Mouse (Mus musculus): ENCODE data around the gene Osbpl3. TPM values are rescaled to one million over a fixed set of nuclear protein-coding genes. Genes with fewer than 3 reads are reported as not detected.

The Osbpl3 gene
- polyA plus RNA-seq, 1 experiment from 2014 or later: 9.7 TPM

DNA sequence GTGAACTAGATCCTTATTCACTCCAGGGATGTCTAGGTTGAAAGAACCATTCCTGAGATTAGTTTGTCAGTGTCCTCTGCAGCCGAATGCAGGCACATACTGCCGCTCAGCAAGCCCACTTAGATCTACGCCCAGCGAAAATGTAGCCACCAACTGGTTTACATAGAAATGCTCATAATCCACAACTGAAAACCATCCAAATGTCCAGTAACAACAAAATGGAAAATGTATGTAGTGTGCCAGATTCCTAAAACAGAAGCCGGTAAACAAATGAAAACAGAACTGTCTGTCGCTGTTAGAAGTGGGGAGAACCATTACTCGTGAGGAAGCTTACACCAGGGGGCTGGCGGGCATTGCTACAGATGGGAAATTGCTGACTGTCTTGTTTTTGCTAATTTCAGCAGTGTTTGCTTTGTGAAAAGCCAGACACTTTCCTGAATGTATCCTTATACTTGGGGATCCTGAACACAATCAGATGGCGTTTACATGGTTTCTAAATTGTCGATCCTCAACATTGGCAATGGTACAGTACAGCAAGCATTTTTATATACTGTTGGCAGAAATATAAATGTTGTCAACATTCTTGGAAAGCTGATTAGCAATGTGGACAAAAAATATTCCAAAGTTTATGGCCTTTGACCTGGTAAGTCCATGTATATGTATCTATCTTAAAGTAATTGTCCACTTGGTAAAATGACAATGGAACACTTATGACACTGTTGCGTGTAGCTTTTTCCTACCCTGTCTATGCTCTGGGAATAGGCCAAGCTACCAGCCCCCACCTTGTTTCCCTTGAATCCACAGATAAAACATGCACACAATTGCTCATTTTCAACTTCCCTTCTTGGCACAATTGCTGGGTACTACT is 30.3 kb upstream of the Osbpl3 start:
- no peaks in the 10 kb centered on the region for H3K27me3 ChIP-seq (replicated peaks; ENCODE audit: control insufficient read depth, insufficient read depth, low read length)
- ATAC-seq (ENCODE audit: low read depth) (no peak), DNase-seq (ENCODE audit: low spot score) (no peak)
- H3K4me1 ChIP-seq (ENCODE audit: control insufficient read depth, insufficient read depth, low read length): no peaks in the 10 kb centered on the region
- H3K27ac ChIP-seq (replicated peaks; ENCODE audit: low read depth, low read length): no peak overlapping the region
- H3K9ac ChIP-seq (ENCODE audit: low read depth, low read length): no peak overlapping the region
- no peaks in the 10 kb centered on the region for H3K36me3 ChIP-seq (ENCODE audit: control insufficient read depth, insufficient read depth, low read length)
- H3K4me2 ChIP-seq (ENCODE audit: low read depth, low read length): no peak overlapping the region
- 84% methylated on average over 11 of the region's 11 CpGs for WGBS
- H3K4me3 ChIP-seq (ENCODE audit: low read depth, low read length): no peak overlapping the region
- no peaks in the 10 kb centered on the region for H3K9me3 ChIP-seq (ENCODE audit: control insufficient read depth, low read length)

DNA sequence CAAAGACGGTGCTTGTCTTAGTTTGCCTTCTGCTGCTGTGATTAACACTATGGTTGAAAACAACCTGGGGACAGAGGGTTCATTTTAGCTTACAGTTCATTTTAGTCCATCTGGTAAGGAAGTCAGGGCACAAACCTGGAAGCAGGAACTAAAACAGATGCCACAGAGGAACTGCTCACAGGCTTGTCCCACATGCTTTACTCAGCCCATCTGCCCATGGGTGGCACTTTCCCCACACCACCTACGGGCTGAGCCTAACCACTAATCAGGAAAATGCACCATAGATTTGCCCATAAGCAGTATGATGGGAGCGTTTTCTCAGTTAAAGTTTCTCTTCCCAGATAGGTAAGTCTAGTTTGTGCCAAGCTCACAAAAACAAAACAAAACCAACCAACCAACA is 27.4 kb upstream of the Osbpl3 start:
- no peak for ATAC-seq (ENCODE audit: low read depth)
- H3K27ac ChIP-seq (replicated peaks; ENCODE audit: low read depth, low read length): no peak overlapping the region
- no peaks in the 10 kb centered on the region for H3K9me3 ChIP-seq (ENCODE audit: control insufficient read depth, low read length)
- no peak for DNase-seq (ENCODE audit: low spot score)
- 78% methylated on average over 3 of the region's 3 CpGs for WGBS
- no peak overlapping the region for H3K4me2 ChIP-seq (ENCODE audit: low read depth, low read length)
- H3K4me3 ChIP-seq (ENCODE audit: low read depth, low read length): no peak overlapping the region
- H3K4me1 ChIP-seq (ENCODE audit: control insufficient read depth, insufficient read depth, low read length): no peaks in the 10 kb centered on the region
- no peak overlapping the region for H3K9ac ChIP-seq (ENCODE audit: low read depth, low read length)
- no peaks in the 10 kb centered on the region for H3K36me3 ChIP-seq (ENCODE audit: control insufficient read depth, insufficient read depth, low read length)
- no peaks in the 10 kb centered on the region for H3K27me3 ChIP-seq (replicated peaks; ENCODE audit: control insufficient read depth, insufficient read depth, low read length)

DNA sequence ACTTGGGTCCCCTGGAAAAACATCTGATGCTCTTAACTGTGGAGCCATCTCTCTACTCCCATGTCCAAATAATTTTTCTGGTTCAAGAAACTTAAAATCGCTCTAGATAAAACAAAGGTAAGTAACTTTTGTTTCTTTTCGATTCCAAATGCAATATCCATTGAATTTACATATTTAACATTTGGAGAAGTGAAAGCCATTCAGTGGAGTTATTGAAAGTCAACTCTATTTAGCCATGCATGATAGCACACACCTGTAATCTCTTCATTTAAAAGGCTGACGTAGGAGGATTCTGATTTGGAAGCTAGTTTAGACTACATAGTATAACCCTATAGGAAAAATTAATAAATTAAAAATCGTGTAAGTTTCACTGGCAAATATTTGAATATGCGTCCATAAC is 25.5 kb upstream of the Osbpl3 start:
- H3K9ac ChIP-seq (ENCODE audit: low read depth, low read length): no peak overlapping the region
- no peak for ATAC-seq (ENCODE audit: low read depth)
- no peaks in the 10 kb centered on the region for H3K27me3 ChIP-seq (replicated peaks; ENCODE audit: control insufficient read depth, insufficient read depth, low read length)
- no peaks in the 10 kb centered on the region for H3K9me3 ChIP-seq (ENCODE audit: control insufficient read depth, low read length)
- H3K4me1 ChIP-seq (ENCODE audit: control insufficient read depth, insufficient read depth, low read length): no peaks in the 10 kb centered on the region
- 87% methylated on average over 5 of the region's 5 CpGs for WGBS
- no peak for DNase-seq (ENCODE audit: low spot score)
- no peak overlapping the region for H3K4me3 ChIP-seq (ENCODE audit: low read depth, low read length)
- no peaks in the 10 kb centered on the region for H3K36me3 ChIP-seq (ENCODE audit: control insufficient read depth, insufficient read depth, low read length)
- no peak overlapping the region for H3K27ac ChIP-seq (replicated peaks; ENCODE audit: low read depth, low read length)
- H3K4me2 ChIP-seq (ENCODE audit: low read depth, low read length): no peak overlapping the region

DNA sequence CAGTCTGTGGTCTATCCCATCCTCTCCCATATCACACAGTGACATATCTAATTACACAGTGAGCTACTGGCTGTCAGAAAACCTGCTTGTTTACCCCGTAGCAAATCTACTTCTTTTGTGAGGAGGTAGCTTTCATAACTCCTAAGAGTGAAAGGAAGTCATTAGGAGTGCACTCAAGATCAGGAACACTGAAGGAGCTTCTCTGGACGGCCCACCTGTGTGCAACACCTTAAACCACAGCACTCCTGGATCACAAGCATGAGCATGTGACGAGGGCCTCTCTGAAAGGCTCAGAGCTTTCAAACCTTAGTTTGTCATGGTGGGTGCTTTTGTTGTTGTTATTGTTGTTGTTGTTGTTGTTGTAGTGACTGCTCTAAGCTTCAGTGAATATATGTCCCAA is 10.4 kb upstream of the Osbpl3 start:
- H3K4me3 ChIP-seq (ENCODE audit: low read depth, low read length): no peak overlapping the region
- H3K9me3 ChIP-seq (ENCODE audit: control insufficient read depth, low read length): no peaks in the 10 kb centered on the region
- H3K27me3 ChIP-seq (replicated peaks; ENCODE audit: control insufficient read depth, insufficient read depth, low read length): no peaks in the 10 kb centered on the region
- no peak overlapping the region for H3K27ac ChIP-seq (replicated peaks; ENCODE audit: low read depth, low read length)
- no peak for ATAC-seq (ENCODE audit: low read depth)
- H3K36me3 ChIP-seq (ENCODE audit: control insufficient read depth, insufficient read depth, low read length): no peaks in the 10 kb centered on the region
- WGBS: 62% methylated on average over 3 of the region's 3 CpGs
- no peak overlapping the region for H3K9ac ChIP-seq (ENCODE audit: low read depth, low read length)
- no peak overlapping the region for H3K4me2 ChIP-seq (ENCODE audit: low read depth, low read length)
- H3K4me1 ChIP-seq (ENCODE audit: control insufficient read depth, insufficient read depth, low read length): no peaks in the 10 kb centered on the region
- no peak for DNase-seq (ENCODE audit: low spot score)

DNA sequence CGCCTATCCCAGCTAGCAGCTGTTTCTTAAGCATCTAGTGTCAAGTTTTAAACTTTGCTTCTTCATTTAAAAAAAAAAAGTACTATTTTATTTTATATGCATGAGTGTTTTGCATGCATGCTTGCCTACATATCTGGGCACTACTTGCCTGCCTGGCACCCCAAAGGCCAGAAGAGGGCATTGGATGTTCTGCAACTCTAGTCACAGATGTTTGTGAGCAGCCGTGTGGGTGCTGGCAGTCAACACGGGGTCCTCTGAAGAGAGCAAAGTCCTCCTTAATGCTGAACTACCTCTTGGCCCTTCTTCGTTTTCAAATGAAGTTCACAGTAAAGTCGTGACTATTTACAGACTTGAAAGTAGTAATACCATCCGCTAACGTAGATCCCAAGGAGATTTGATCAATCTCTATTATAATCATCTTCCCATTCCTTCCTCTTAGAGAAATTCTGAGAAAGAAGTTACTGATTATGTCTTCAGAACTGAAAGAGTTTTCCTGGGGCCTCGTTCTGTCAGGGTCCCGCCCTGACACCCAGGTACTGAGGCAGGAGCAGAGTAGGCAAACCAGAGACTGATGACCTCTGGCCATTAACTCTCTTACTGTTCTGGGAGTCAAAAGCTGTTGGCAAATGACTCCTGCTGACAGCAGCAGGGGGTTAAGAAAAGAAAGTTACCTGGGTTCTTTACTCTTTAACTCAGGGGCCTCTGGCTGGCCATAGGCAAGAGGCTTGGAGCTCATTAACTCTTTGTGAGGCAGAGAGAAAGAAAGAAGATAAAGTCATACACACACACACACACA is 8.9 kb upstream of the Osbpl3 start:
- H3K27ac ChIP-seq (replicated peaks; ENCODE audit: low read depth, low read length): no peak overlapping the region
- H3K9me3 ChIP-seq (ENCODE audit: control insufficient read depth, low read length): no peaks in the 10 kb centered on the region
- H3K9ac ChIP-seq (ENCODE audit: low read depth, low read length): no peak overlapping the region
- H3K4me3 ChIP-seq (ENCODE audit: low read depth, low read length): no peak overlapping the region
- no peaks in the 10 kb centered on the region for H3K4me1 ChIP-seq (ENCODE audit: control insufficient read depth, insufficient read depth, low read length)
- H3K27me3 ChIP-seq (replicated peaks; ENCODE audit: control insufficient read depth, insufficient read depth, low read length): no peaks in the 10 kb centered on the region
- 78% methylated on average over 9 of the region's 9 CpGs for WGBS
- no peak for DNase-seq (ENCODE audit: low spot score)
- no peak overlapping the region for H3K4me2 ChIP-seq (ENCODE audit: low read depth, low read length)
- no peaks in the 10 kb centered on the region for H3K36me3 ChIP-seq (ENCODE audit: control insufficient read depth, insufficient read depth, low read length)
- ATAC-seq (ENCODE audit: low read depth): no peak

DNA sequence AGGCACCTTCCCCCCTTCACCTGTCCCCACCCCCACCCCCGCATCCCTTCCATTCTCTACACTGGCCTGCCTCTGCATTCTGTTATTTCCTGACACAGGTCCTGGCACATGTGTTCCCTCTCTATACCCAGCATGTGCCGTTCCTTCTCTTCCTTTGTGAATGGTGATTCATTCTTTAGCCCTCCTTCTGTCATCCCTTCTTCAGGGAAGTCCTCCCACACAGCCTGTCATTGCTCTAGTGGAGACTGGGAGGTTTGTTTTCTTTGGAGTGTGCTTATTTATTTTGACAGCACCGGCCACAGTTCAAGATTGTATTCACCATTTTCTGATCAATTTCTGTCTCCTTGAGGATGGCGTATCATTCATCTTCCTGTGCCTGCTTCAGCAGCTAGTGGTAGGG is 6.0 kb upstream of the Osbpl3 start:
- Histone ChIP-seq H3K4me2 (ENCODE audit: low read depth, low read length) (no peak overlapping the region), H3K36me3 (ENCODE audit: control insufficient read depth, insufficient read depth, low read length) (no peaks in the 10 kb centered on the region), H3K4me3 (ENCODE audit: low read depth, low read length) (no peak overlapping the region), H3K27ac (replicated peaks; ENCODE audit: low read depth, low read length) (no peak overlapping the region), H3K27me3 (replicated peaks; ENCODE audit: control insufficient read depth, insufficient read depth, low read length) (no peaks in the 10 kb centered on the region), H3K9ac (ENCODE audit: low read depth, low read length) (no peak overlapping the region), H3K4me1 (ENCODE audit: control insufficient read depth, insufficient read depth, low read length) (no peaks in the 10 kb centered on the region), H3K9me3 (ENCODE audit: control insufficient read depth, low read length) (no peaks in the 10 kb centered on the region)
- DNase-seq (ENCODE audit: low spot score): no peak
- WGBS: 79% methylated on average over 4 of the region's 4 CpGs
- no peak for ATAC-seq (ENCODE audit: low read depth)

DNA sequence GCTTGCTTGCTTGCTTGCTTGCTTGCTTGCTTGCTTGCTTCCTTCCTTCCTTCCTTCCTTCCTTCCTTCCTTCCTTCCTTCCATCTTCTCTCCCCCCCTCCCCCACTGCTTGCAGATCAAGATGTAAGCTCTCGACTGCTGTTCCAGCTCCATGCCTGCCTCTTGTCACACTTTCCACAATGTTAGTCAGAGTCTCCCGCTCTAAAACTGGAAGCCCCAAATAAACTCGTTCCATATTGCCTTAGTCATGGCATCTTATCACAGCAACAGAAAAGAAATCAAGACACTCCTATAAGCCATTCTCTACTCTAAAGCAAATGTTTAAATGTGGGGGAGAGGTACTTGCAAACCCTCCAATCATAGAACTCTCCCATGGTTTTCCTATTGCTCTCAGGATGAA is 5.6 kb upstream of the Osbpl3 start:
- Histone ChIP-seq H3K9ac (ENCODE audit: low read depth, low read length) (no peak overlapping the region), H3K36me3 (ENCODE audit: control insufficient read depth, insufficient read depth, low read length) (no peaks in the 10 kb centered on the region), H3K4me2 (ENCODE audit: low read depth, low read length) (no peak overlapping the region), H3K4me1 (ENCODE audit: control insufficient read depth, insufficient read depth, low read length) (no peaks in the 10 kb centered on the region), H3K27me3 (replicated peaks; ENCODE audit: control insufficient read depth, insufficient read depth, low read length) (no peaks in the 10 kb centered on the region), H3K9me3 (ENCODE audit: control insufficient read depth, low read length) (no peaks in the 10 kb centered on the region), H3K27ac (replicated peaks; ENCODE audit: low read depth, low read length) (no peak overlapping the region), H3K4me3 (ENCODE audit: low read depth, low read length) (no peak overlapping the region)
- DNase-seq (ENCODE audit: low spot score): no peak
- 78% methylated on average over 3 of the region's 3 CpGs for WGBS
- ATAC-seq (ENCODE audit: low read depth): no peak

DNA sequence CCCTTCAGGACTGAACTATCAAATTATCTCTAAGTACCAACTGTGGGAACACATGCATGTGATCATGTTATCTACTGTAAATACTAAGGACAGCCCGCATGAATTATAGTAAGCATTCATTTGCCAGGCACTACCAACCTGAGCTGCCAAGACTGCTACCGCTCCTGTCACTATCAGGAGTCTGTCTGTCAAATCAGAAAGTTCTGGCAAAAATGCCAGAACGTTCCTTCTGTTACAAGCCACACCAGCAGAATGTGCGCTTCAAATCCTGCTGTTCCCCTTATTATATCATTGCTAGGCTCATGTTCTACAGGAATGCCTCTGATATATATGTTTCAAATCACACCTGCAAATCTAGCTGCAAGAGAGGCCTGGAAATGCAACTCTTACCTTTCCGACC is 4.6 kb upstream of the Osbpl3 start:
- Histone ChIP-seq H3K4me1 (ENCODE audit: control insufficient read depth, insufficient read depth, low read length) (no peaks in the 10 kb centered on the region), H3K27ac (replicated peaks; ENCODE audit: low read depth, low read length) (no peak overlapping the region), H3K36me3 (ENCODE audit: control insufficient read depth, insufficient read depth, low read length) (no peaks in the 10 kb centered on the region), H3K9ac (ENCODE audit: low read depth, low read length) (no peak overlapping the region), H3K4me2 (ENCODE audit: low read depth, low read length) (no peak overlapping the region), H3K9me3 (ENCODE audit: control insufficient read depth, low read length) (no peaks in the 10 kb centered on the region), H3K27me3 (replicated peaks; ENCODE audit: control insufficient read depth, insufficient read depth, low read length) (no peaks in the 10 kb centered on the region), H3K4me3 (ENCODE audit: low read depth, low read length) (no peak overlapping the region)
- 87% methylated on average over 5 of the region's 5 CpGs for WGBS
- DNase-seq (ENCODE audit: low spot score) (no peak), ATAC-seq (ENCODE audit: low read depth) (no peak)
